Mouse (Mus musculus): Measurements from ENCODE around the gene Hck. TPM values are rescaled to one million over a fixed set of nuclear protein-coding genes. Genes with fewer than 3 reads are reported as not detected.

The Hck gene
- polyA plus RNA-seq (2017; shearing (Covaris generic)): 1 to 10 TPM in 1 of 3 experiments, under 1 TPM in 1, not detected in 1; 0.28 to 1.0 TPM

- ATAC-seq: no peak
These were observed at the start of gene Hck for GRCm38 (mm10) chr2:153108313-153109264. Gene Hck, plus strand, starts transcription at chr2:153108468.

GRCm38 (mm10) chr2:153060216-153060615 lies 48.1 kb upstream of the Hck start:
- no peak for ATAC-seq

- ATAC-seq: no peak
These were observed 44.9 kb upstream of the Hck start for GRCm38 (mm10) chr2:153063394-153063793.

GRCm38 (mm10) chr2:153064190-153064970 lies 43.9 kb upstream of the Hck start:
- no peak for ATAC-seq

- ATAC-seq: no peak
These were observed 42.3 kb upstream of the Hck start, which contains the start of gene Ccm2l for GRCm38 (mm10) chr2:153065747-153066508. Gene Ccm2l, plus strand, starts transcription at chr2:153065955.

- ATAC-seq: no peak
These were observed 41.3 kb upstream of the Hck start for GRCm38 (mm10) chr2:153066991-153067390.

- ATAC-seq: no peak
These were observed 37.3 kb upstream of the Hck start for GRCm38 (mm10) chr2:153070762-153071490.

GRCm38 (mm10) chr2:153071491-153072184 lies 36.6 kb upstream of the Hck start:
- no peak for ATAC-seq

GRCm38 (mm10) chr2:153074651-153075050 lies 33.6 kb upstream of the Hck start:
- ATAC-seq: no peak

- no peak for ATAC-seq
These were observed 32.3 kb upstream of the Hck start for GRCm38 (mm10) chr2:153075961-153076360.

GRCm38 (mm10) chr2:153080841-153081523 lies 27.3 kb upstream of the Hck start:
- ATAC-seq: no peak

GRCm38 (mm10) chr2:153081866-153082265 lies 26.4 kb upstream of the Hck start:
- no peak for ATAC-seq

GRCm38 (mm10) chr2:153083275-153083674 lies 25.0 kb upstream of the Hck start:
- ATAC-seq: no peak

- ATAC-seq: no peak
These were observed 24.4 kb upstream of the Hck start for GRCm38 (mm10) chr2:153083824-153084223.

GRCm38 (mm10) chr2:153084261-153084976 lies 23.8 kb upstream of the Hck start:
- no peak for ATAC-seq

GRCm38 (mm10) chr2:153085556-153085955 lies 22.7 kb upstream of the Hck start:
- ATAC-seq: no peak

GRCm38 (mm10) chr2:153086166-153086565 lies 22.1 kb upstream of the Hck start:
- ATAC-seq: no peak

- ATAC-seq: no peak
These were observed 21.2 kb upstream of the Hck start for GRCm38 (mm10) chr2:153087091-153087490.

GRCm38 (mm10) chr2:153089316-153089715 lies 19.0 kb upstream of the Hck start:
- ATAC-seq: no peak

Data from inflammation-experienced regulatory T-cells, adult 6 months (primary cell).